Mouse (Mus musculus) ES-E14 (cell line): ENCODE measurements around the gene Rgs19.

ENCODE experiments used
- CHD2 ChIP-seq: IDR thresholded peaks from 2 replicates; pipeline ENCODE4 v1.6.1; 2014; ENCODE audit warnings: mild to moderate bottlenecking, low read depth, low read length, inconsistent platforms
- MAFK ChIP-seq: IDR thresholded peaks from 2 replicates; pipeline ENCODE4 v1.6.1; 2014; ENCODE audit warnings: mild to moderate bottlenecking, low read depth, low read length, inconsistent platforms; ENCODE audit not compliant: insufficient read depth
- ZC3H11A ChIP-seq: IDR thresholded peaks from 2 replicates; pipeline ENCODE4 v1.6.1; 2012; ENCODE audit warnings: low read depth, mild to moderate bottlenecking, inconsistent platforms, low read length, borderline replicate concordance
- ZNF384 ChIP-seq: IDR thresholded peaks from 2 replicates; pipeline ENCODE4 v1.6.1; 2012; ENCODE audit warnings: low read depth, low read length, inconsistent platforms

DNA sequence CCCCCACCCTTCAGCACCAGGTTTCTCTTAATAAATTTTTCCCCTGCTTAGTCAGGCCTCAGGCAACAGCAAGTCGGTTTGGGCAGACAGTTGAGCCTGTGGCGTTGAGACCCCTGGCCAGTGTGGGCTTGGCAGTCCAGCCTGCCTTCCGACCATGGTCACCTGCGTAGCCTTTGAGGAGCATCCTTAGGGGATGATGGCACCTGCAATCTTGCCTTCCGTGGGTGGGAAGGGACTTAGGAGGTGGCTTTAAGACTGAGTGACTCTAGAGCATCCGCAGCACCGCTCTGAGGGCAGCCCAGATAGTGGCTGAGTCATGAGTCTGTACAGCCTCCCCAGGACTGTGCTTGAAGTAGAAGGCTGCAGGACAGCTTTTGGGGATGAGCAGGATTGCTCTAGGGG is 13.1 kb downstream of the Rgs19 start:
- no peak for TF ChIP-seq ZC3H11A
- TF ChIP-seq CHD2: no peak
- TF ChIP-seq ZNF384: no peak
- no peak for TF ChIP-seq MAFK
